Mouse (Mus musculus) thymus, postnatal 36 days (tissue): ENCODE results near the gene Ampd1.
A peak's percentile ranks its signal among the peaks of the same experiment; 100 is the strongest.

Experiments used
- DNase-seq, 2 experiments: peaks; one replicate each; pipeline ENCODE4 v3.0.0; 2022; ENCODE audit warnings: mixed read lengths in 2 of 2

Ampd1 gene

GRCm38 (mm10) chr3:103073771-103074170 lies at the start of gene Ampd1:
TSS of gene Ampd1 (plus strand) at chr3:103074014.
- no peak for DNase-seq

- peak; percentile 16 to 19 for DNase-seq
Measured at GRCm38 (mm10) chr3:103026174-103026573, 47.6 kb upstream of the Ampd1 start.

- no peak for DNase-seq
Measured at GRCm38 (mm10) chr3:103040285-103040684, 33.5 kb upstream of the Ampd1 start.

- no peak for DNase-seq
Measured at GRCm38 (mm10) chr3:103040861-103041379, 32.9 kb upstream of the Ampd1 start.

GRCm38 (mm10) chr3:103056016-103056595 lies 17.7 kb upstream of the Ampd1 start:
- no peak for DNase-seq

GRCm38 (mm10) chr3:103057752-103058151 lies 16.1 kb upstream of the Ampd1 start:
- DNase-seq, result no peak

- DNase-seq, result peak; percentile 93
Measured at GRCm38 (mm10) chr3:103058207-103059157, 15.3 kb upstream of the Ampd1 start, which contains the start of gene Nras. TSS of gene Nras (plus strand) at chr3:103058285.

GRCm38 (mm10) chr3:103066927-103067326 lies 6.9 kb upstream of the Ampd1 start:
- DNase-seq, result no peak

GRCm38 (mm10) chr3:103068971-103069370 lies 4.8 kb upstream of the Ampd1 start:
- no peak for DNase-seq

GRCm38 (mm10) chr3:103075871-103076270 lies 2.1 kb downstream of the Ampd1 start:
- no peak for DNase-seq

GRCm38 (mm10) chr3:103076476-103076875 lies 2.7 kb downstream of the Ampd1 start:
- DNase-seq, result no peak

- no peak for DNase-seq
Measured at GRCm38 (mm10) chr3:103079301-103079700, 5.5 kb downstream of the Ampd1 start.

- DNase-seq, result no peak
Measured at GRCm38 (mm10) chr3:103081051-103081450, 7.2 kb downstream of the Ampd1 start.

GRCm38 (mm10) chr3:103081861-103082453 lies 8.1 kb downstream of the Ampd1 start:
- DNase-seq, result no peak

- no peak for DNase-seq
Measured at GRCm38 (mm10) chr3:103082761-103083160, 8.9 kb downstream of the Ampd1 start.

GRCm38 (mm10) chr3:103085986-103086385 lies 12.2 kb downstream of the Ampd1 start:
- no peak for DNase-seq

GRCm38 (mm10) chr3:103091753-103092152 lies 17.9 kb downstream of the Ampd1 start:
- DNase-seq, result peak; percentile 27 to 57

GRCm38 (mm10) chr3:103098662-103099061 lies 24.8 kb downstream of the Ampd1 start:
- DNase-seq, result no peak

- no peak for DNase-seq
Measured at GRCm38 (mm10) chr3:103099667-103100066, 25.9 kb downstream of the Ampd1 start.

GRCm38 (mm10) chr3:103100735-103101134 lies 26.9 kb downstream of the Ampd1 start:
- no peak for DNase-seq

GRCm38 (mm10) chr3:103101194-103101593 lies 27.4 kb downstream of the Ampd1 start:
- no peak for DNase-seq

GRCm38 (mm10) chr3:103101909-103102308 lies 28.1 kb downstream of the Ampd1 start:
- DNase-seq, result peak in 1 of 2 experiments; percentile 33
